Mouse (Mus musculus): Measurements from ENCODE around the gene Itga7. TPM values are rescaled to one million over a fixed set of nuclear protein-coding genes. Genes with fewer than 3 reads are reported as not detected.
A peak's percentile ranks its signal among the peaks of the same experiment; 100 is the strongest.

The Itga7 gene
- polyA plus RNA-seq, 1 experiment from 2014 or later, result 12.4 TPM

GRCm38 (mm10) chr10:128923013-128923691 lies 10.5 kb upstream of the Itga7 start:
- Histone ChIP-seq H3K4me3 (replicated peaks; ENCODE audit: low read length) (peak overlapping the region; percentile 81), H3K9me3 (replicated peaks; ENCODE audit: control insufficient read depth, low read length) (no peaks in the 10 kb centered on the region), H3K4me1 (ENCODE audit: control insufficient read depth, insufficient read depth, low read length) (peaks cover 51% of the 10 kb centered on the region), H3K27me3 (ENCODE audit: control insufficient read depth, insufficient read depth, low read length) (no peaks in the 10 kb centered on the region), H3K36me3 (ENCODE audit: control insufficient read depth, insufficient read depth, low read length) (no peaks in the 10 kb centered on the region), H3K9ac (ENCODE audit: low read length) (peak overlapping the region; percentile 87), H3K4me2 (ENCODE audit: low read depth, low read length) (peak overlapping the region; percentile 79), H3K27ac (ENCODE audit: low read length) (peak overlapping the region; percentile 97)
- peak; percentile 93 for ATAC-seq (ENCODE audit: insufficient read depth, low FRiP score)
- 1% methylated on average over 42 of the region's 42 CpGs for WGBS

- no peak for ATAC-seq (ENCODE audit: insufficient read depth, low FRiP score)
- Histone ChIP-seq H3K9me3 (replicated peaks; ENCODE audit: control insufficient read depth, low read length) (no peaks in the 10 kb centered on the region), H3K9ac (ENCODE audit: low read length) (peak within 1 kb of the TSS; percentile 87), H3K36me3 (ENCODE audit: control insufficient read depth, insufficient read depth, low read length) (no peaks in the 10 kb centered on the region), H3K27ac (ENCODE audit: low read length) (peak within 1 kb of the TSS; percentile 97), H3K27me3 (ENCODE audit: control insufficient read depth, insufficient read depth, low read length) (no peaks in the 10 kb centered on the region; the same call in 1 of the 2 replicates), H3K4me3 (replicated peaks; ENCODE audit: low read length) (peak within 1 kb of the TSS; percentile 81), H3K4me2 (ENCODE audit: low read depth, low read length) (peak within 1 kb of the TSS; percentile 79), H3K4me1 (ENCODE audit: control insufficient read depth, insufficient read depth, low read length) (peaks cover 45% of the 10 kb centered on the region)
- WGBS, result 53% methylated on average over 9 of the region's 9 CpGs
Observed at GRCm38 (mm10) chr10:128923935-128924334, 9.7 kb upstream of the Itga7 start, which contains the start of gene Bloc1s1. Gene Bloc1s1, minus strand, starts transcription at chr10:128924035.

DNA sequence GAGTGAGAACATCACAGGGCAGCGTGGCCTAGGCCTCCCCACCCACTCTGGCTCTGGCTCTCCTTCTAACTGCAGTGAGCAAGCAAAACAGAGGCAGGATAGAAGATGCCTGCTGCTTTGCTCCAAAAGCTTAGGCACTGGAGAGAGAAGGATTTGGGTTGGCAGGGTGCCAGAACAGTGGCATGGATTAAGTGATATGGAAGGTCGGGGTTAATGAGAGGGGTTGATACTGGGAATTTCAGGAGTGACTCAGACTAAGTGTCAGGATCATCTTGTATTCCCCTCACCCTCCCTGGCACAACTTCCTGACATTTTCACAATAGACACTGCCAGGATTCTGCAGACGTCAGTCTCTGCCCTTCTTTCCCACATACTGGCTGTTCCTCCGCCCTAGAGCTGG lies 5.3 kb upstream of the Itga7 start:
- no peak for ATAC-seq (ENCODE audit: insufficient read depth, low FRiP score)
- 0 out of 2 replicates have a peak overlapping the region, but pooled peaks have one; percentile 5 for H3K9ac ChIP-seq (ENCODE audit: low read length)
- WGBS, result 32% methylated on average over 4 of the region's 4 CpGs
- no peak overlapping the region for H3K4me3 ChIP-seq (replicated peaks; ENCODE audit: low read length)
- H3K36me3 ChIP-seq (ENCODE audit: control insufficient read depth, insufficient read depth, low read length), result no peaks in the 10 kb centered on the region
- no peak overlapping the region for H3K27ac ChIP-seq (ENCODE audit: low read length)
- H3K4me2 ChIP-seq (ENCODE audit: low read depth, low read length), result no peak overlapping the region
- peaks cover 19% of the 10 kb centered on the region for H3K27me3 ChIP-seq (ENCODE audit: control insufficient read depth, insufficient read depth, low read length)
- H3K9me3 ChIP-seq (replicated peaks; ENCODE audit: control insufficient read depth, low read length), result no peaks in the 10 kb centered on the region
- H3K4me1 ChIP-seq (ENCODE audit: control insufficient read depth, insufficient read depth, low read length), result peaks cover 8% of the 10 kb centered on the region

- no peak overlapping the region for H3K27ac ChIP-seq (ENCODE audit: low read length)
Observed at GRCm38 (mm10) chr10:128929638-128930378, 3.8 kb upstream of the Itga7 start.

GRCm38 (mm10) chr10:128931441-128931840 lies 2.2 kb upstream of the Itga7 start:
- Histone ChIP-seq H3K9ac (ENCODE audit: low read length) (no peak overlapping the region), H3K27me3 (ENCODE audit: control insufficient read depth, insufficient read depth, low read length) (peaks cover 47% of the 10 kb centered on the region), H3K4me1 (ENCODE audit: control insufficient read depth, insufficient read depth, low read length) (no peaks in the 10 kb centered on the region), H3K9me3 (replicated peaks; ENCODE audit: control insufficient read depth, low read length) (no peaks in the 10 kb centered on the region), H3K27ac (ENCODE audit: low read length) (no peak overlapping the region), H3K4me2 (ENCODE audit: low read depth, low read length) (no peak overlapping the region), H3K4me3 (replicated peaks; ENCODE audit: low read length) (no peak overlapping the region), H3K36me3 (ENCODE audit: control insufficient read depth, insufficient read depth, low read length) (no peaks in the 10 kb centered on the region)
- 52% methylated on average over 2 of the region's 2 CpGs for WGBS
- ATAC-seq (ENCODE audit: insufficient read depth, low FRiP score), result no peak

More at GRCm38 (mm10) chr10:128929638-128930378, 3.8 kb upstream of the Itga7 start:
- Histone ChIP-seq H3K36me3 (ENCODE audit: control insufficient read depth, insufficient read depth, low read length) (no peaks in the 10 kb centered on the region), H3K9me3 (replicated peaks; ENCODE audit: control insufficient read depth, low read length) (no peaks in the 10 kb centered on the region), H3K27me3 (ENCODE audit: control insufficient read depth, insufficient read depth, low read length) (peaks cover 33% of the 10 kb centered on the region), H3K4me1 (ENCODE audit: control insufficient read depth, insufficient read depth, low read length) (no peaks in the 10 kb centered on the region), H3K4me3 (replicated peaks; ENCODE audit: low read length) (no peak overlapping the region), H3K9ac (ENCODE audit: low read length) (no peak overlapping the region), H3K4me2 (ENCODE audit: low read depth, low read length) (no peak overlapping the region)
- 65% methylated on average over 7 of the region's 7 CpGs for WGBS
- ATAC-seq (ENCODE audit: insufficient read depth, low FRiP score), result peak; percentile 30; the same call in 1 of the 2 replicates

- no peak for ATAC-seq (ENCODE audit: insufficient read depth, low FRiP score)
- peak overlapping the region; percentile 48 for H3K4me3 ChIP-seq (replicated peaks; ENCODE audit: low read length)
- peak overlapping the region; percentile 73 for H3K4me2 ChIP-seq (ENCODE audit: low read depth, low read length)
- peak overlapping the region; percentile 49 for H3K9ac ChIP-seq (ENCODE audit: low read length)
- no peaks in the 10 kb centered on the region for H3K36me3 ChIP-seq (ENCODE audit: control insufficient read depth, insufficient read depth, low read length)
- peaks cover 48% of the 10 kb centered on the region for H3K27me3 ChIP-seq (ENCODE audit: control insufficient read depth, insufficient read depth, low read length)
- no peaks in the 10 kb centered on the region for H3K9me3 ChIP-seq (replicated peaks; ENCODE audit: control insufficient read depth, low read length)
- no peak overlapping the region for H3K27ac ChIP-seq (ENCODE audit: low read length)
- WGBS, result 4% methylated on average over 21 of the region's 21 CpGs
- H3K4me1 ChIP-seq (ENCODE audit: control insufficient read depth, insufficient read depth, low read length), result no peaks in the 10 kb centered on the region; the same call in 1 of the 2 replicates
Observed at GRCm38 (mm10) chr10:128933976-128934721, 531 bp downstream of the Itga7 start.

DNA sequence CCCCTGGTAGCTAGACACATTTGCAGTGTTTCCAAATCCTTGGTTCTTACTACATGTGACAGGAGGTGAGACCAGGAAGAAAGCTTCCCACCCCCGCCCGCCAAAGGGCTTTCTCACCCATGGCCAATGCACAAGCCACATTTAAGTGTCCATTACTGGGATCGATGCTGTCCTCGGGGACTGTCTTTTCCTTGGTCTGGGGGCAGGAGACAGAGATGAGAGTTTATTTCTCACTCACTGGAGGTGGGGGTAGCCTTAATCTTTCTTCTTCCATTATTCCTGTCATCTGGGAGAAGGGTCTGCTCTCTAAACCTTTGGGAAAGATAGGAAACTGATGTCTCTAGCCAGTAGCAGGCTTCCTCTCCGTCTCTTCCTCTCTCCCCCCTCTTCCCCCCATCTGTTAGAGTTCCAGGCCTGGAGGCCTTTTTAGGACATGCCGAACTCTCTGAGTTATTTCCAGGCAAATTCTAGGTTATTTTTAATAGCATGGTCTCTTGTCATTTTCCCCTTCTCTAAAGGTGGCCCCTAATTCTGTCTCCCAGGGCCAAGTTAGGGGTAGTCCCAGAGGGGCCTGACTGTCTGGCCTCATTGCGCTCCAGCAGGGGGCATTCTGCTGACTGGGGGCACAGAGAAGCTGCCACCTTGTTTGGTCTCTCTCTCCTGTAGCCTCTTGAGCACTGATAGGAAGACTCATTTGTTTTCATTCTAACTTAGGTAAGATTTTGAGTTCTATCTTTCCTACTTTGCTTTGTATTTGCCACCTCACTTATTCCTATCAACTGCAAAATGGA lies 1.6 kb downstream of the Itga7 start:
- 0 out of 2 replicates have a peak overlapping the region, but pooled peaks have one; percentile 73 for H3K4me2 ChIP-seq (ENCODE audit: low read depth, low read length)
- no peak overlapping the region for H3K9ac ChIP-seq (ENCODE audit: low read length)
- H3K4me1 ChIP-seq (ENCODE audit: control insufficient read depth, insufficient read depth, low read length), result no peaks in the 10 kb centered on the region; the same call in 1 of the 2 replicates
- no peak for ATAC-seq (ENCODE audit: insufficient read depth, low FRiP score)
- H3K27ac ChIP-seq (ENCODE audit: low read length), result no peak overlapping the region
- 69% methylated on average over 7 of the region's 7 CpGs for WGBS
- H3K4me3 ChIP-seq (replicated peaks; ENCODE audit: low read length), result no peak overlapping the region
- H3K36me3 ChIP-seq (ENCODE audit: control insufficient read depth, insufficient read depth, low read length), result no peaks in the 10 kb centered on the region
- H3K9me3 ChIP-seq (replicated peaks; ENCODE audit: control insufficient read depth, low read length), result no peaks in the 10 kb centered on the region
- peaks cover 48% of the 10 kb centered on the region for H3K27me3 ChIP-seq (ENCODE audit: control insufficient read depth, insufficient read depth, low read length)

DNA sequence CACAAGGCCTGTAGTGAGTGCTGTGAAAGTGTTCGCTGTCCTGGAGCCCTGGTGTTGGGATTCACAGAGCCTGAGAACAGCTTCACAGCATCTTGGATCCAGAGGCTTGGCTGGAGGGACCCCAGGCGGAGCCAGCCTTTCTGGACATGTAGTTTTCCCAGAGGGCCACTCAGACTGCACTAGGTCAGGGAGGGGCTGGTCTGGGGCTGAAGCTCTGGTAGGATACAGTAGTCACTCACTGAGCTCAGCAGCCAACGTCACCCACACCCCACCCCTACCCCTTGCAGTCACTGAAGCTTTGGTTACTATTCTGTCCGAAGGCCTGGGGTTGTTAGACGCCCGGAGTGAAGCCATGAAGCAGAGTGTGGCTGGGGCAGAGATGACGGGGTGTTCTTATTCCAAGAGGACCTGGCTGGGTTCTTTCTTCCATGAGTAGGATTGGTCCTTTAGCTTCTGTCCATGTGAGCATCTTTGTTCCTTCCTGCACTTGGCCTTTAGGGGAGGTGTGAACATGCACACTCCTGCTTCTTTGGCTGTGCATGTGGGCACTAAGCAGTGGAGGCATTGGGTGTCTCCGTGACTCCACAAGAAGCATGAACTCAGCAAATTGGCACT lies 2.3 kb downstream of the Itga7 start:
- Histone ChIP-seq H3K27me3 (ENCODE audit: control insufficient read depth, insufficient read depth, low read length) (peaks cover 48% of the 10 kb centered on the region), H3K4me3 (replicated peaks; ENCODE audit: low read length) (no peak overlapping the region), H3K9me3 (replicated peaks; ENCODE audit: control insufficient read depth, low read length) (no peaks in the 10 kb centered on the region), H3K4me1 (ENCODE audit: control insufficient read depth, insufficient read depth, low read length) (no peaks in the 10 kb centered on the region; the same call in 1 of the 2 replicates), H3K4me2 (ENCODE audit: low read depth, low read length) (no peak overlapping the region), H3K36me3 (ENCODE audit: control insufficient read depth, insufficient read depth, low read length) (no peaks in the 10 kb centered on the region), H3K27ac (ENCODE audit: low read length) (no peak overlapping the region), H3K9ac (ENCODE audit: low read length) (no peak overlapping the region)
- 72% methylated on average over 8 of the region's 8 CpGs for WGBS
- ATAC-seq (ENCODE audit: insufficient read depth, low FRiP score), result 0 out of 2 replicates have a peak, but pooled peaks have one; percentile 12
